Mouse (Mus musculus): Measurements from ENCODE around the gene Cfap74. TPM values are rescaled to one million over a fixed set of nuclear protein-coding genes. Genes with fewer than 3 reads are reported as not detected.
A peak's percentile ranks its signal among the peaks of the same experiment; 100 is the strongest.

Cfap74 gene
- polyA plus RNA-seq, 1 experiment from 2014 or later, result 4.5 TPM

- Histone ChIP-seq H3K4me1 (ENCODE audit: control insufficient read depth, insufficient read depth, low read depth, low read length) (no peaks in the 10 kb centered on the region), H3K27me3 (replicated peaks; ENCODE audit: control insufficient read depth, insufficient read depth, low read length) (no peaks in the 10 kb centered on the region; the same call in 1 of the 2 replicates), H3K4me3 (ENCODE audit: low read length) (no peak overlapping the region), H3K36me3 (ENCODE audit: control insufficient read depth, insufficient read depth, low read length) (no peaks in the 10 kb centered on the region), H3K9ac (ENCODE audit: low read depth, low read length) (no peak overlapping the region), H3K4me2 (ENCODE audit: low read length) (no peak overlapping the region), H3K9me3 (ENCODE audit: control insufficient read depth, low read length) (no peaks in the 10 kb centered on the region), H3K27ac (ENCODE audit: low read depth, low read length) (no peak overlapping the region)
- WGBS, result 86% methylated on average over 15 of the region's 15 CpGs
- no peak for ATAC-seq
Observed at GRCm38 (mm10) chr4:155370737-155371715, 38.0 kb upstream of the Cfap74 start.

GRCm38 (mm10) chr4:155371797-155372735 lies 36.9 kb upstream of the Cfap74 start:
- H3K27me3 ChIP-seq (replicated peaks; ENCODE audit: control insufficient read depth, insufficient read depth, low read length), result no peaks in the 10 kb centered on the region
- 71% methylated on average over 5 of the region's 5 CpGs for WGBS
- no peak overlapping the region for H3K9ac ChIP-seq (ENCODE audit: low read depth, low read length)
- H3K9me3 ChIP-seq (ENCODE audit: control insufficient read depth, low read length), result no peaks in the 10 kb centered on the region
- no peaks in the 10 kb centered on the region for H3K36me3 ChIP-seq (ENCODE audit: control insufficient read depth, insufficient read depth, low read length)
- H3K4me3 ChIP-seq (ENCODE audit: low read length), result no peak overlapping the region
- no peak overlapping the region for H3K27ac ChIP-seq (ENCODE audit: low read depth, low read length)
- H3K4me2 ChIP-seq (ENCODE audit: low read length), result no peak overlapping the region
- no peaks in the 10 kb centered on the region for H3K4me1 ChIP-seq (ENCODE audit: control insufficient read depth, insufficient read depth, low read depth, low read length)
- no peak for ATAC-seq

- no peaks in the 10 kb centered on the region for H3K36me3 ChIP-seq (ENCODE audit: control insufficient read depth, insufficient read depth, low read length)
- no peak overlapping the region for H3K27ac ChIP-seq (ENCODE audit: low read depth, low read length)
- no peak overlapping the region for H3K9ac ChIP-seq (ENCODE audit: low read depth, low read length)
- no peak overlapping the region for H3K4me3 ChIP-seq (ENCODE audit: low read length)
- H3K4me2 ChIP-seq (ENCODE audit: low read length), result no peak overlapping the region
- no peaks in the 10 kb centered on the region for H3K9me3 ChIP-seq (ENCODE audit: control insufficient read depth, low read length)
- H3K4me1 ChIP-seq (ENCODE audit: control insufficient read depth, insufficient read depth, low read depth, low read length), result no peaks in the 10 kb centered on the region
- 36% methylated on average over 7 of the region's 7 CpGs for WGBS
- ATAC-seq, result no peak
- H3K27me3 ChIP-seq (replicated peaks; ENCODE audit: control insufficient read depth, insufficient read depth, low read length), result no peaks in the 10 kb centered on the region
Observed at GRCm38 (mm10) chr4:155381974-155382373, 27.0 kb upstream of the Cfap74 start.

- no peak for ATAC-seq
- WGBS, result 7% methylated on average over 9 of the region's 9 CpGs
- no peaks in the 10 kb centered on the region for H3K36me3 ChIP-seq (ENCODE audit: control insufficient read depth, insufficient read depth, low read length)
- H3K9ac ChIP-seq (ENCODE audit: low read depth, low read length), result peak overlapping the region; percentile 38
- no peak overlapping the region for H3K27ac ChIP-seq (ENCODE audit: low read depth, low read length)
- H3K4me3 ChIP-seq (ENCODE audit: low read length), result no peak overlapping the region
- H3K9me3 ChIP-seq (ENCODE audit: control insufficient read depth, low read length), result no peaks in the 10 kb centered on the region
- no peak overlapping the region for H3K4me2 ChIP-seq (ENCODE audit: low read length)
- H3K27me3 ChIP-seq (replicated peaks; ENCODE audit: control insufficient read depth, insufficient read depth, low read length), result no peaks in the 10 kb centered on the region
- H3K4me1 ChIP-seq (ENCODE audit: control insufficient read depth, insufficient read depth, low read depth, low read length), result no peaks in the 10 kb centered on the region
Observed at GRCm38 (mm10) chr4:155382752-155383151, 26.2 kb upstream of the Cfap74 start.

GRCm38 (mm10) chr4:155383326-155383725 lies 25.7 kb upstream of the Cfap74 start:
- Histone ChIP-seq H3K4me3 (ENCODE audit: low read length) (no peak overlapping the region), H3K4me1 (ENCODE audit: control insufficient read depth, insufficient read depth, low read depth, low read length) (no peaks in the 10 kb centered on the region), H3K4me2 (ENCODE audit: low read length) (no peak overlapping the region), H3K36me3 (ENCODE audit: control insufficient read depth, insufficient read depth, low read length) (no peaks in the 10 kb centered on the region), H3K9ac (ENCODE audit: low read depth, low read length) (no peak overlapping the region), H3K9me3 (ENCODE audit: control insufficient read depth, low read length) (no peaks in the 10 kb centered on the region), H3K27me3 (replicated peaks; ENCODE audit: control insufficient read depth, insufficient read depth, low read length) (no peaks in the 10 kb centered on the region), H3K27ac (ENCODE audit: low read depth, low read length) (no peak overlapping the region)
- ATAC-seq, result no peak
- WGBS, result 84% methylated on average over 4 of the region's 4 CpGs

GRCm38 (mm10) chr4:155387166-155387565 lies 21.8 kb upstream of the Cfap74 start:
- Histone ChIP-seq H3K27ac (ENCODE audit: low read depth, low read length) (no peak overlapping the region), H3K9me3 (ENCODE audit: control insufficient read depth, low read length) (no peaks in the 10 kb centered on the region), H3K4me2 (ENCODE audit: low read length) (no peak overlapping the region), H3K9ac (ENCODE audit: low read depth, low read length) (no peak overlapping the region), H3K36me3 (ENCODE audit: control insufficient read depth, insufficient read depth, low read length) (no peaks in the 10 kb centered on the region), H3K27me3 (replicated peaks; ENCODE audit: control insufficient read depth, insufficient read depth, low read length) (no peaks in the 10 kb centered on the region), H3K4me1 (ENCODE audit: control insufficient read depth, insufficient read depth, low read depth, low read length) (no peaks in the 10 kb centered on the region), H3K4me3 (ENCODE audit: low read length) (no peak overlapping the region)
- ATAC-seq, result no peak
- WGBS, result 91% methylated on average over 8 of the region's 8 CpGs

- WGBS, result 87% methylated on average over 5 of the region's 5 CpGs
- Histone ChIP-seq H3K27me3 (replicated peaks; ENCODE audit: control insufficient read depth, insufficient read depth, low read length) (peaks cover 30% of the 10 kb centered on the region), H3K4me1 (ENCODE audit: control insufficient read depth, insufficient read depth, low read depth, low read length) (peaks cover 7% of the 10 kb centered on the region; the same call in 1 of the 2 replicates), H3K36me3 (ENCODE audit: control insufficient read depth, insufficient read depth, low read length) (no peaks in the 10 kb centered on the region), H3K9ac (ENCODE audit: low read depth, low read length) (no peak overlapping the region), H3K9me3 (ENCODE audit: control insufficient read depth, low read length) (no peaks in the 10 kb centered on the region), H3K27ac (ENCODE audit: low read depth, low read length) (no peak overlapping the region), H3K4me3 (ENCODE audit: low read length) (no peak overlapping the region), H3K4me2 (ENCODE audit: low read length) (no peak overlapping the region)
- no peak for ATAC-seq
Observed at GRCm38 (mm10) chr4:155395471-155395870, 13.5 kb upstream of the Cfap74 start.

- Histone ChIP-seq H3K27ac (ENCODE audit: low read depth, low read length) (no peak overlapping the region), H3K27me3 (replicated peaks; ENCODE audit: control insufficient read depth, insufficient read depth, low read length) (peaks cover 32% of the 10 kb centered on the region), H3K4me3 (ENCODE audit: low read length) (no peak overlapping the region), H3K9ac (ENCODE audit: low read depth, low read length) (no peak overlapping the region), H3K36me3 (ENCODE audit: control insufficient read depth, insufficient read depth, low read length) (no peaks in the 10 kb centered on the region), H3K9me3 (ENCODE audit: control insufficient read depth, low read length) (no peaks in the 10 kb centered on the region), H3K4me1 (ENCODE audit: control insufficient read depth, insufficient read depth, low read depth, low read length) (peaks cover 7% of the 10 kb centered on the region; the same call in 1 of the 2 replicates), H3K4me2 (ENCODE audit: low read length) (no peak overlapping the region)
- no peak for ATAC-seq
- 87% methylated on average over 4 of the region's 4 CpGs for whole genome bisulfite sequencing
Observed at GRCm38 (mm10) chr4:155396751-155397150, 12.2 kb upstream of the Cfap74 start.

All from hindbrain, embryonic 16.5 days (tissue).